Mouse (Mus musculus) liver, embryonic 16.5 days (tissue): ENCODE data around the gene Gas1. TPM values are rescaled to one million over a fixed set of nuclear protein-coding genes. Genes with fewer than 3 reads are reported as not detected.
A peak's percentile ranks its signal among the peaks of the same experiment; 100 is the strongest.

ENCODE experiments used
- ATAC-seq: fragments of 200-750 bp; cut with Nextera tagmentation; 2 replicates; pipeline ENCODE4 v1.8.0; 2017; ENCODE audit warnings: low read depth, mild to moderate bottlenecking, moderate number of reproducible peaks, moderate library complexity
- H3K27ac ChIP-seq: fragments of 300-500 bp; sonication (generic); 2 replicates; pipeline ENCODE4 v1.5.1; 2014; ENCODE audit warnings: mild to moderate bottlenecking, low read length
- H3K27me3 ChIP-seq: fragments of 300-500 bp; sonication (generic); 2 replicates; pipeline ENCODE4 v1.6.1; 2014; ENCODE audit warnings: low read depth, low read length, mixed read lengths; ENCODE audit not compliant: control insufficient read depth, insufficient read depth
- H3K36me3 ChIP-seq: fragments of 300-500 bp; sonication (generic); 2 replicates; pipeline ENCODE4 v1.6.1; 2014; ENCODE audit warnings: mild to moderate bottlenecking; ENCODE audit not compliant: control insufficient read depth, insufficient read depth
- H3K4me1 ChIP-seq: fragments of 300-500 bp; sonication (generic); 2 replicates; pipeline ENCODE4 v1.6.1; 2014; ENCODE audit warnings: low read depth, low read length, mixed read lengths; ENCODE audit not compliant: control insufficient read depth
- H3K4me2 ChIP-seq: fragments of 300-500 bp; sonication (generic); 2 replicates; pipeline ENCODE4 v1.6.1; 2014; ENCODE audit warnings: low read depth, low read length, mixed read lengths
- H3K4me3 ChIP-seq: fragments of 300-500 bp; sonication (generic); 2 replicates; pipeline ENCODE4 v1.5.1; 2014; ENCODE audit warnings: low read depth, mild to moderate bottlenecking, low read length
- H3K9ac ChIP-seq: fragments of 300-500 bp; sonication (generic); 2 replicates; pipeline ENCODE4 v1.6.1; 2014; ENCODE audit warnings: low read depth, low read length
- H3K9me3 ChIP-seq: fragments of 300-500 bp; sonication (generic); replicated peaks from 2 replicates; pipeline ENCODE4 v1.6.1; 2016; ENCODE audit warnings: low read length; ENCODE audit not compliant: control insufficient read depth
- WGBS: fragments of 180-500 bp; shearing (Covaris S2); extraction: QIAGEN DNeasy Blood & Tissue Kit; methylation state at CpG from one replicate; pipeline ENCODE4 v1.1.7; 2014; ENCODE audit not compliant: insufficient replicate concordance; 5-methylcytosine and 5-hydroxymethylcytosine counted together
- polyA plus RNA-seq: library from polyadenylated mRNA; unstranded; fragments of >200 nt; fragmentation: Nextera tagmentation; extraction: Ambion mirVana; gene quantifications from 2 replicates; pipeline ENCODE4 v1.2.1, GENCODE M21; 2015

Gene Gas1
- polyA plus RNA-seq: 1.2 and 1.9 TPM in 2 replicates

GRCm38 (mm10) chr13:60177106-60177796 is at the start of gene Gas1:
Gene Gas1, minus strand, starts transcription at chr13:60177365.
- no peaks in the 10 kb centered on the region; the same call in 1 of the 2 replicates for H3K4me1 ChIP-seq
- H3K4me3 ChIP-seq: peak within 1 kb of the TSS; percentile 50
- peaks cover 56% of the 10 kb centered on the region for H3K27me3 ChIP-seq
- H3K9me3 ChIP-seq: no peaks in the 10 kb centered on the region
- peak within 1 kb of the TSS; percentile 28; the same call in 1 of the 2 replicates for H3K9ac ChIP-seq
- H3K36me3 ChIP-seq: no peaks in the 10 kb centered on the region
- peak within 1 kb of the TSS; percentile 63 for H3K4me2 ChIP-seq
- H3K27ac ChIP-seq: peak within 1 kb of the TSS; percentile 33
- under 1% methylated on average over 59 of the region's 59 CpGs for WGBS
- ATAC-seq: peak; percentile 64

DNA sequence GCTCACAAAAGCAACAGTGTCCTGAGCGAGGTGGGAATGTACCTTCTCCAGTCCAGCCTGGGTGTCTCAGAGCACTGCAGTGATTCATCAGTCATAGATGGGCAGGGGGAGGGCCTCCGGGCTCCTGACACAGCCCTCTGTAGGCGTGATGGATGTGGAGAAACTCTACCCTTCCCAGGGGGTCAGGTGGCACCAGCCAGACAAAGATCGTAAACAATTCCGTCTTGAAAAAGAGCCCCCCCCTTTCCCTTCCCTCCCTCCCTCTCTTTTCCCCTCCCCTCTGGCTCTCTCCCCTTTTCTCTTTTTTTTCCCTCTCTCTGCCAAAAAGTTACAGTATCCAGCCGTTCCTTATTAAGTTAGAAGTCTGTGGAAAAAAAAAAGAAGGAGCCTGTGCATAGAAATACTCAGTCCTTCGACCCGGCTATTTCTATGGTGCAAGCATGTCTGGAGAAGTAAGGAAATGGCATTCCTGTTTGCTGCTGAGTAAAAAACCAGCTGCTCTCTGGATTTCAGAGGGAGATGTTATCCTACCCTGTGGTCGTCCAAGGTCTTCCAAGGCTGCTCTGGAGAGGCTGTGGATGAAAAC is 49.2 kb upstream of the Gas1 start:
- no peak overlapping the region for H3K27ac ChIP-seq
- H3K36me3 ChIP-seq: no peaks in the 10 kb centered on the region

GRCm38 (mm10) chr13:60225736-60226135 is 48.6 kb upstream of the Gas1 start:
- 47% methylated on average over 1 of the region's 1 CpGs for whole genome bisulfite sequencing
- H3K4me3 ChIP-seq: no peak overlapping the region
- H3K36me3 ChIP-seq: no peaks in the 10 kb centered on the region
- H3K27ac ChIP-seq: no peak overlapping the region
- ATAC-seq: no peak
- H3K9ac ChIP-seq: no peak overlapping the region
- no peaks in the 10 kb centered on the region; the same call in 1 of the 2 replicates for H3K9me3 ChIP-seq
- no peaks in the 10 kb centered on the region for H3K27me3 ChIP-seq
- no peak overlapping the region for H3K4me2 ChIP-seq
- H3K4me1 ChIP-seq: no peaks in the 10 kb centered on the region

More for the DNA sequence above, 49.2 kb upstream of the Gas1 start:
- no peaks in the 10 kb centered on the region for H3K4me1 ChIP-seq
- WGBS: 30% methylated on average over 9 of the region's 9 CpGs
- H3K4me2 ChIP-seq: no peak overlapping the region
- ATAC-seq: no peak
- H3K9ac ChIP-seq: no peak overlapping the region
- H3K4me3 ChIP-seq: no peak overlapping the region
- H3K9me3 ChIP-seq: no peaks in the 10 kb centered on the region; the same call in 1 of the 2 replicates
- no peaks in the 10 kb centered on the region for H3K27me3 ChIP-seq

- 62% methylated on average over 5 of the region's 5 CpGs for WGBS
- no peak overlapping the region for H3K9ac ChIP-seq
- no peak overlapping the region for H3K4me2 ChIP-seq
- H3K36me3 ChIP-seq: no peaks in the 10 kb centered on the region
- no peaks in the 10 kb centered on the region for H3K27me3 ChIP-seq
- no peaks in the 10 kb centered on the region; the same call in 1 of the 2 replicates for H3K9me3 ChIP-seq
- no peak for ATAC-seq
- no peaks in the 10 kb centered on the region for H3K4me1 ChIP-seq
- no peak overlapping the region for H3K27ac ChIP-seq
- no peak overlapping the region for H3K4me3 ChIP-seq
Measured at GRCm38 (mm10) chr13:60225276-60225675, 48.1 kb upstream of the Gas1 start.

GRCm38 (mm10) chr13:60223797-60224196 is 46.6 kb upstream of the Gas1 start:
- Histone ChIP-seq H3K27ac (no peak overlapping the region), H3K27me3 (no peaks in the 10 kb centered on the region), H3K4me3 (no peak overlapping the region), H3K36me3 (no peaks in the 10 kb centered on the region), H3K4me2 (no peak overlapping the region), H3K4me1 (no peaks in the 10 kb centered on the region), H3K9ac (no peak overlapping the region), H3K9me3 (no peaks in the 10 kb centered on the region; the same call in 1 of the 2 replicates)
- ATAC-seq: no peak
- 35% methylated on average over 2 of the region's 2 CpGs for WGBS

DNA sequence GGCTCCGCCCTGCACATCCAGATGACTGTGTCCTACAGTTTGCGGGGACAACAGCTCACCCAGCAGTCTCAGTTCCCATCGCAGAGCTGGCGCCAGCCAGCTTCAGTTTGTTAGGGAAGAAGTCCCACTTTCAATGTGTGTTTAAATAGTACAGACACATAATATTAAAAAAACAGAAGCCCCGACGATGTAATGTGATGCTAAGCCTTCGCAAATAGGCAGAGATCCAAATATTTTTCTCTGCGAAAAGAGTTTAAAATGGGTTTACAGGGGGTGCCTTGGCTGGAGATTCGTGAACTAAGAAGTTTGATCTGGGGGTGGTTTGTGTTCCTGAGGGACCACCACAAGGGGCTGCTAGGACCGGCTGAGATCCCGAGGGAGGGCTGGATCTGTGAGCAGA is 45.2 kb upstream of the Gas1 start:
- Histone ChIP-seq H3K9ac (no peak overlapping the region), H3K4me1 (no peaks in the 10 kb centered on the region), H3K27ac (no peak overlapping the region), H3K4me2 (no peak overlapping the region), H3K27me3 (no peaks in the 10 kb centered on the region), H3K4me3 (no peak overlapping the region), H3K9me3 (no peaks in the 10 kb centered on the region; the same call in 1 of the 2 replicates), H3K36me3 (no peaks in the 10 kb centered on the region)
- ATAC-seq: no peak
- 73% methylated on average over 11 of the region's 11 CpGs for WGBS

- no peaks in the 10 kb centered on the region for H3K36me3 ChIP-seq
- no peak overlapping the region for H3K4me3 ChIP-seq
- no peak overlapping the region for H3K9ac ChIP-seq
- H3K27ac ChIP-seq: no peak overlapping the region
- no peaks in the 10 kb centered on the region for H3K4me1 ChIP-seq
- no peaks in the 10 kb centered on the region for H3K27me3 ChIP-seq
- no peaks in the 10 kb centered on the region for H3K9me3 ChIP-seq
- ATAC-seq: no peak
- H3K4me2 ChIP-seq: no peak overlapping the region
- WGBS: 67% methylated on average over 7 of the region's 7 CpGs
Measured at GRCm38 (mm10) chr13:60213896-60214295, 36.7 kb upstream of the Gas1 start.

GRCm38 (mm10) chr13:60207135-60207601 is 30.0 kb upstream of the Gas1 start:
- H3K9ac ChIP-seq: no peak overlapping the region
- ATAC-seq: no peak
- no peaks in the 10 kb centered on the region for H3K9me3 ChIP-seq
- H3K4me3 ChIP-seq: no peak overlapping the region
- H3K36me3 ChIP-seq: no peaks in the 10 kb centered on the region
- H3K4me2 ChIP-seq: no peak overlapping the region
- H3K27ac ChIP-seq: no peak overlapping the region
- no peaks in the 10 kb centered on the region for H3K4me1 ChIP-seq
- 65% methylated on average over 6 of the region's 6 CpGs for WGBS
- no peaks in the 10 kb centered on the region for H3K27me3 ChIP-seq

DNA sequence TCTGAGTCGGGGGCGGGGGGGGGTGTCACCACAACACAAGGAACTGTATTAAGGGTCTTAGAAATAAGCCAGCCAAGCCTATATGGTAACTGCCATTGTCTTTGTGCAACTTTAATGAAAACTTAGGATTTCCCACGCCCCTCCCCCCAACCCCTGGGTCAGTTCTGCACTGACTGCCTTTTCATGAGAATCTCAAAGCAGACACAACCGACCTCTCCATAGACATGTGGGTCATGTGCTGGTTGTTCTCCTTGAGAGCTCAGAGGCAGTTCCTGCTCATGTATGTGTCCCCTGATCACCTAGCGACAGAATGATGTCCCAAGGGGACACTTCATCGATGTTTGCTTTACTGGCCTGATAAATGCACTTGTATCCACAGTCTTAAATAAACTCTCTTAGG is 27.6 kb upstream of the Gas1 start:
- Histone ChIP-seq H3K4me3 (no peak overlapping the region), H3K36me3 (no peaks in the 10 kb centered on the region), H3K4me2 (no peak overlapping the region), H3K27me3 (no peaks in the 10 kb centered on the region), H3K9me3 (no peaks in the 10 kb centered on the region), H3K9ac (no peak overlapping the region), H3K27ac (no peak overlapping the region), H3K4me1 (no peaks in the 10 kb centered on the region)
- ATAC-seq: no peak
- WGBS: 67% methylated on average over 6 of the region's 6 CpGs
